Mouse (Mus musculus): ENCODE data around the gene Tnk1. TPM values are rescaled to one million over a fixed set of nuclear protein-coding genes. Genes with fewer than 3 reads are reported as not detected.

Gene Tnk1
- polyA plus RNA-seq, 1 experiment from 2014 or later, result 0.27 TPM

DNA sequence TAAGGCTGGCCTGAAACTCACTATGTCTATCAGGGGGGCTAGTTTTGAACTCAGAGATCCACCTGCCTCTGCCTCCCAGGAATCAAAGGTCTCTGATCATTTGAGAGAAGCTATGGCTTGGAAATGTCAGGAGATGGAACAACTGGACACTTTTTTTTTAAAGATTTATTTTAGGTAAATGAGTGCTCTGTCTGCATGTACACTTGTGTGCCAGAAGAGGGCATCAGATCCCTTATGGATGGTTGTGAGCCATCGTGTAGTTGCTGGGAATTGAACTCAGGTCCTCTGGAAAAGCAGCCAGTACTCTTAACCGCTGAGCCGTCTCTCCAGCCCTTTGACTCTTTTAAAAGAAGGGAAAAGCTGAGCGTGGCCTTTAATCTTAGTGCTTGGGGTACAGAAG is 52.2 kb downstream of the Tnk1 start:
- no peak overlapping the region for H3K9ac ChIP-seq (replicated peaks)
- no peak overlapping the region for H3K4me2 ChIP-seq (replicated peaks)
- H3K27me3 ChIP-seq, result peaks cover 19% of the 10 kb centered on the region
- H3K4me3 ChIP-seq, result no peak overlapping the region
- H3K9me3 ChIP-seq, result no peaks in the 10 kb centered on the region
- no peaks in the 10 kb centered on the region for H3K36me3 ChIP-seq
- WGBS, result 84% methylated on average over 4 of the region's 4 CpGs
- ATAC-seq (replicated peaks), result no peak
- peaks cover 42% of the 10 kb centered on the region for H3K4me1 ChIP-seq
- no peak overlapping the region for H3K27ac ChIP-seq (replicated peaks)

DNA sequence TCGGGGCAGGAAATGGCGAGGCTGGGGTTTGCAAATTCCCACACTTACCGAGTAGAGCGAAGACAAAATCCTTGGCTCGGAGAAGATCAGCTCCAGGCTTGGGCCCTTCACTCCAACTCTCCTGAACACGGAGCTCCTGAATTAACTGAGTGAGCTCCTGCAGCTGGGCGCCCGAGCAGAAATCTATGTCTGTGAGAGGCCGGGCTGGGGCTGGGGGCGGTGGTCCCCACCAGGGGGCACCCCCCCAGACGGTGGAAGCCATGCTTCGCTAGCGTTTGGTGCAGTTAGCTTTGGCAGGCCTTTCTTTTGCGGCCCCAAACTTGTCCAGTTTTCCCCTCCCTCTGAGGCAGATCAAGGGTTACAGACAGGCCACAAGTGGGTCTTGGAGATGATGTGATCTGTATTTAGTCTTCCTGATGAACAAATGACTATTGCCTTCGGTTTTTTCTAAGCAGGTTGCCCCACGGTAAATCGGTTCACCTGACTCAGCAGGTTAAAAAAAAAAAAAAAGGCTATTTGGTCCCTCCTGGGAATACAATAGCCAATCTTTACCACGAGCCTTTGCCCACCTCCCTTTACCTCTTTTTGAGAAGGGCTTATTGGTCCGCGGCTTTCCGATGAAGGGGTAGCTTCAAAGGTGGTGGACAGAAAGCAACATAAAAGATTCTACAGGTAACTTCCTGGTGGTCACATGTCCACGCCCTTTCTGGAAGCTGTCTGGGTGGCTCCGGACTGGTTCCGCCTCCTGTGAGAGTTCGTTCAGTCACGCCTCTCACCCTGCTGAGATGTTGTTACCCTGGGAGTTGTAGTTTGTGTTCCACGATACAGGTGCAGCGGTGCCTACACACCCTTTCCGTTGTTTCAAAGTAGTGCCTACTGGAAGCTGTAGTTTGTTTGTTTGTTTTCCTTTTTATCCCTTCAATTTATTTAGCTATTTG is 53.3 kb downstream of the Tnk1 start, which contains the start of gene Tmem102:
Tmem102 (minus strand) TSS at position 653 of the 938 bp plus-strand sequence.
- H3K27me3 ChIP-seq, result peaks cover 19% of the 10 kb centered on the region
- ATAC-seq (replicated peaks), result no peak
- WGBS, result 4% methylated on average over 29 of the region's 29 CpGs
- no peaks in the 10 kb centered on the region for H3K9me3 ChIP-seq
- H3K4me3 ChIP-seq, result 0 out of 2 replicates have a peak within 1 kb of the TSS, but pooled peaks have one; percentile 68
- peak within 1 kb of the TSS; percentile 98 for H3K4me2 ChIP-seq (replicated peaks)
- H3K27ac ChIP-seq (replicated peaks), result no peak within 1 kb of the TSS
- H3K36me3 ChIP-seq, result no peaks in the 10 kb centered on the region
- peaks cover 46% of the 10 kb centered on the region for H3K4me1 ChIP-seq
- H3K9ac ChIP-seq (replicated peaks), result no peak within 1 kb of the TSS

DNA sequence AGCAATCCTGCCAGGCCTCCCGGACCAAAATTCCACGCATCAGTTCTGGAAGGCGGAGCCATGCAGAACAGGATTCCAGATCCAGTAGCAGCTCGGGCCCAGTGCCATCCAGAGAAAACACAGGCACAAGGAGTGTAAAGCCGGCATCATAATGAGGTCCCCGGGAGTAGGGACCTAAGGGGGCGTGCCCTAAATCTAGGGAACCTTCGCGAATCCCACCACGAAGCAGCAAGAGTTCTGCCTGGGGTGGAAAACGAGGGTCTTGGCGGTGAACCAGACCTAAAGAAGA is 53.9 kb downstream of the Tnk1 start:
- WGBS, result 6% methylated on average over 12 of the region's 12 CpGs
- Histone ChIP-seq H3K4me3 (0 out of 2 replicates have a peak overlapping the region, but pooled peaks have one; percentile 68), H3K27ac (replicated peaks) (no peak overlapping the region), H3K9ac (replicated peaks) (no peak overlapping the region), H3K4me1 (peaks cover 53% of the 10 kb centered on the region), H3K9me3 (no peaks in the 10 kb centered on the region), H3K27me3 (peaks cover 19% of the 10 kb centered on the region), H3K4me2 (replicated peaks) (peak overlapping the region; percentile 98), H3K36me3 (no peaks in the 10 kb centered on the region)
- ATAC-seq (replicated peaks), result no peak

DNA sequence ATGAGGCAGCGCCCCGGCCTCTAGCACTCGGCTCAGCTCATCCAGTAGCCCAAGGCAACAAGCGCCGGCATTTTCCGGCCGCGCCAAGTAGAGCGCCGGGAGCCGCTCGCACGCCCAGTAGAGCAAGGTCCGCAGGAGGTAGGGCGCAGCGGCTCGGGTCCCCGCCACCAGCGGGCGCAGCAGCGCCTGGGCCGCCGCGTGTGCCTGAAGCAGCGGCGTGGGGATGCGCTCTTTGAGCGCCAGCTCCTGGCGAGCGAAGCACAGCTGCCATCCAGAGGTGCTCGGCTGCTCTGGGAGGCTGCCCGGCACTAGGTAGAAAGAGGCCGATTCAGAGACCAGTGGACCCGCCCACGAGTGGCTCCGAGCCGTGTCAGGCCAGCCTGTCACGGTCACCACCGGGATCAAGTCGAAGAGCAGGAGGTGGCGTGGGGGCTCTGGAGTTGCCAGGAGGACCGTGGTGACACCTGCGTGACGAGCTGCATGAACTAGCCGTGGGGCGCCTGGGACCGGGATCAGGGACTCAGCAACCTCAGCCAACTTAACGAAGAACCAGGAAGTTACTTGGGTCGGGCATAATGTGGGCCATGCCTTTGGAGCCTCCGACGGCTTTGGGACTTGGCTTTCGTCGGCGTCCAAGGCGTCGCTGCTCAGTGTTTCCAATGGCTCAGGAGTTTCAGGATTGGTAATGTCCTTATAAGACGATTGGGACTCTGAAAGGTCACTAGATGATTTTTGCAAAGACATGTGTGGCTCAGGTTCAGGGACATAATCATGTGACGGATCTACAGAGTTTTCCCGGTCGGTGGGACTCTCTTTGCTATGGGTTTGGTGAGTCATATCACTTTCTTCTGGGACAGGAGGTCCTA is 54.5 kb downstream of the Tnk1 start:
- Histone ChIP-seq H3K4me2 (replicated peaks) (peak overlapping the region; percentile 98), H3K9ac (replicated peaks) (peak overlapping the region; percentile 76), H3K4me3 (peak overlapping the region; percentile 68), H3K36me3 (no peaks in the 10 kb centered on the region), H3K27me3 (peaks cover 19% of the 10 kb centered on the region), H3K4me1 (peaks cover 59% of the 10 kb centered on the region), H3K9me3 (no peaks in the 10 kb centered on the region), H3K27ac (replicated peaks) (peak overlapping the region; percentile 98; the same call in 1 of the 2 replicates)
- peak; percentile 27; the same call in 1 of the 2 replicates for ATAC-seq (replicated peaks)
- WGBS, result 1% methylated on average over 60 of the region's 60 CpGs

- Histone ChIP-seq H3K36me3 (no peaks in the 10 kb centered on the region), H3K4me2 (replicated peaks) (peak overlapping the region; percentile 98), H3K27me3 (peaks cover 19% of the 10 kb centered on the region), H3K9ac (replicated peaks) (peak overlapping the region; percentile 76), H3K27ac (replicated peaks) (peak overlapping the region; percentile 98), H3K4me1 (peaks cover 62% of the 10 kb centered on the region), H3K9me3 (no peaks in the 10 kb centered on the region), H3K4me3 (peak overlapping the region; percentile 68)
- ATAC-seq (replicated peaks), result peak; percentile 1; the same call in 1 of the 2 replicates
- WGBS, result under 1% methylated on average over 12 of the region's 12 CpGs
Observed at GRCm38 (mm10) chr11:69803328-69803727, 55.2 kb downstream of the Tnk1 start.

- ATAC-seq (replicated peaks), result peak; percentile 18; the same call in 1 of the 2 replicates
- Histone ChIP-seq H3K4me2 (replicated peaks) (peak overlapping the region; percentile 98), H3K27me3 (peaks cover 19% of the 10 kb centered on the region), H3K9ac (replicated peaks) (peak overlapping the region; percentile 76), H3K9me3 (no peaks in the 10 kb centered on the region), H3K27ac (replicated peaks) (peak overlapping the region; percentile 98), H3K36me3 (no peaks in the 10 kb centered on the region), H3K4me3 (peak overlapping the region; percentile 68), H3K4me1 (peaks cover 62% of the 10 kb centered on the region)
- WGBS, result under 1% methylated on average over 33 of the region's 33 CpGs
Observed at GRCm38 (mm10) chr11:69802648-69803105, 55.9 kb downstream of the Tnk1 start.

GRCm38 (mm10) chr11:69801379-69801977 is 57.1 kb downstream of the Tnk1 start, which contains the start of gene Fgf11:
Gene Fgf11 (minus strand): TSS chr11:69801857.
- H3K4me2 ChIP-seq (replicated peaks), result peak within 1 kb of the TSS; percentile 98
- under 1% methylated on average over 33 of the region's 33 CpGs for WGBS
- ATAC-seq (replicated peaks), result no peak
- peak within 1 kb of the TSS; percentile 98 for H3K27ac ChIP-seq (replicated peaks)
- H3K36me3 ChIP-seq, result no peaks in the 10 kb centered on the region
- H3K9me3 ChIP-seq, result no peaks in the 10 kb centered on the region
- H3K4me3 ChIP-seq, result peak within 1 kb of the TSS; percentile 68
- H3K9ac ChIP-seq (replicated peaks), result peak within 1 kb of the TSS; percentile 76
- peaks cover 19% of the 10 kb centered on the region for H3K27me3 ChIP-seq
- peaks cover 62% of the 10 kb centered on the region for H3K4me1 ChIP-seq

Small RNA genes within 50 kb of the gene (microRNA-seq; reads per million reads assigned to microRNA genes)
- gene Mir6924, result not detected

Other genes starting within 250 kb of the Tnk1 start
- gene Shbg, start 240.8 kb downstream of the Tnk1 start, polyA plus RNA-seq (2015; fragmentation: Nextera tagmentation; extraction: Ambion mirVana), result not detected in 2 replicates
- 22.9 and 25.2 TPM in 2 replicates for gene Sat2, start 236.7 kb downstream of the Tnk1 start, polyA plus RNA-seq (2015; fragmentation: Nextera tagmentation; extraction: Ambion mirVana)
- gene Fxr2, start 225.7 kb downstream of the Tnk1 start, polyA plus RNA-seq (2015; fragmentation: Nextera tagmentation; extraction: Ambion mirVana), result 41.0 and 46.1 TPM in 2 replicates
- gene Sox15, start 203.4 kb downstream of the Tnk1 start, polyA plus RNA-seq (2015; fragmentation: Nextera tagmentation; extraction: Ambion mirVana), result not detected in 2 replicates
- gene Mpdu1, start 196.1 kb downstream of the Tnk1 start, polyA plus RNA-seq (2015; fragmentation: Nextera tagmentation; extraction: Ambion mirVana), result 89.1 and 91.0 TPM in 2 replicates
- gene Cd68, start 192.6 kb downstream of the Tnk1 start, polyA plus RNA-seq (2015; fragmentation: Nextera tagmentation; extraction: Ambion mirVana), result 6.7 and 7.7 TPM in 2 replicates
- gene Eif4a1, start 186.3 kb downstream of the Tnk1 start, polyA plus RNA-seq (2015; fragmentation: Nextera tagmentation; extraction: Ambion mirVana), result 547 and 583 TPM in 2 replicates
- 89.2 and 102 TPM in 2 replicates for gene Senp3, start 176.6 kb downstream of the Tnk1 start, polyA plus RNA-seq (2015; fragmentation: Nextera tagmentation; extraction: Ambion mirVana)
- 0.38 TPM in 1 of 2 replicates, not detected in the other for gene Tnfsf13, start 172.9 kb downstream of the Tnk1 start, polyA plus RNA-seq (2015; fragmentation: Nextera tagmentation; extraction: Ambion mirVana)
- 1.6 TPM in 2 replicates for gene Tnfsf12, start 162.9 kb downstream of the Tnk1 start, polyA plus RNA-seq (2015; fragmentation: Nextera tagmentation; extraction: Ambion mirVana)
- 1.0 and 1.1 TPM in 2 replicates for gene Tnfsfm13, start 162.6 kb downstream of the Tnk1 start, polyA plus RNA-seq (2015; fragmentation: Nextera tagmentation; extraction: Ambion mirVana)
- 17.5 and 19.2 TPM in 2 replicates for gene Polr2a, start 100.1 kb downstream of the Tnk1 start, polyA plus RNA-seq (2015; fragmentation: Nextera tagmentation; extraction: Ambion mirVana)
- gene Slc35g3, start 96.8 kb downstream of the Tnk1 start, polyA plus RNA-seq (2015; fragmentation: Nextera tagmentation; extraction: Ambion mirVana), result 0.28 and 0.56 TPM in 2 replicates
- 2.8 and 3.2 TPM in 2 replicates for gene Zbtb4, start 92.8 kb downstream of the Tnk1 start, polyA plus RNA-seq (2015; fragmentation: Nextera tagmentation; extraction: Ambion mirVana)
- gene Chrnb1, start 62.8 kb downstream of the Tnk1 start, polyA plus RNA-seq (2015; fragmentation: Nextera tagmentation; extraction: Ambion mirVana), result 1.2 and 1.4 TPM in 2 replicates
- 6.2 and 6.7 TPM in 2 replicates for gene Fgf11, start 56.9 kb downstream of the Tnk1 start, polyA plus RNA-seq (2015; fragmentation: Nextera tagmentation; extraction: Ambion mirVana)
- 0.61 and 0.98 TPM in 2 replicates for gene Tmem102, start 53.1 kb downstream of the Tnk1 start, polyA plus RNA-seq (2015; fragmentation: Nextera tagmentation; extraction: Ambion mirVana)
- gene Gm39566, start 43.4 kb downstream of the Tnk1 start, polyA plus RNA-seq (2015; fragmentation: Nextera tagmentation; extraction: Ambion mirVana), result not detected in 2 replicates
- not detected in 2 replicates for gene Spem2, start 40.3 kb downstream of the Tnk1 start, polyA plus RNA-seq (2015; fragmentation: Nextera tagmentation; extraction: Ambion mirVana)
- 0.33 and 0.36 TPM in 2 replicates for gene Spem1, start 36.5 kb downstream of the Tnk1 start, polyA plus RNA-seq (2015; fragmentation: Nextera tagmentation; extraction: Ambion mirVana)
- gene Nlgn2, start 20.9 kb downstream of the Tnk1 start, polyA plus RNA-seq (2015; fragmentation: Nextera tagmentation; extraction: Ambion mirVana), result 20.9 and 21.3 TPM in 2 replicates
- 333 and 335 TPM in 2 replicates for gene Tmem256, start 20.2 kb downstream of the Tnk1 start, polyA plus RNA-seq (2015; fragmentation: Nextera tagmentation; extraction: Ambion mirVana)
- 51.0 and 51.2 TPM in 2 replicates for gene Plscr3, start 12.4 kb downstream of the Tnk1 start, polyA plus RNA-seq (2015; fragmentation: Nextera tagmentation; extraction: Ambion mirVana)
- gene Tmem95, start 19.3 kb upstream of the Tnk1 start, polyA plus RNA-seq (2015; fragmentation: Nextera tagmentation; extraction: Ambion mirVana), result not detected in 2 replicates
- 1.2 and 1.3 TPM in 2 replicates for gene Kctd11, start 22.7 kb upstream of the Tnk1 start, polyA plus RNA-seq (2015; fragmentation: Nextera tagmentation; extraction: Ambion mirVana)
- gene Acap1, start 36.8 kb upstream of the Tnk1 start, polyA plus RNA-seq (2015; fragmentation: Nextera tagmentation; extraction: Ambion mirVana), result 0.48 and 0.51 TPM in 2 replicates
- 19.9 and 20.7 TPM in 2 replicates for gene 2810408A11Rik, start 42.3 kb upstream of the Tnk1 start, polyA plus RNA-seq (2015; fragmentation: Nextera tagmentation; extraction: Ambion mirVana)
- 18.5 and 23.0 TPM in 2 replicates for gene Neurl4, start 42.3 kb upstream of the Tnk1 start, polyA plus RNA-seq (2015; fragmentation: Nextera tagmentation; extraction: Ambion mirVana)
- 79.6 and 92.2 TPM in 2 replicates for gene Gps2, start 55.2 kb upstream of the Tnk1 start, polyA plus RNA-seq (2015; fragmentation: Nextera tagmentation; extraction: Ambion mirVana)
- 1,167 and 1,257 TPM in 2 replicates for gene Eif5a, start 63.2 kb upstream of the Tnk1 start, polyA plus RNA-seq (2015; fragmentation: Nextera tagmentation; extraction: Ambion mirVana)
- 5.6 and 5.8 TPM in 2 replicates for gene Ybx2, start 77.1 kb upstream of the Tnk1 start, polyA plus RNA-seq (2015; fragmentation: Nextera tagmentation; extraction: Ambion mirVana)
- 6.4 and 7.5 TPM in 2 replicates for gene Slc2a4, start 89.5 kb upstream of the Tnk1 start, polyA plus RNA-seq (2015; fragmentation: Nextera tagmentation; extraction: Ambion mirVana)
- 0.28 and 0.56 TPM in 2 replicates for gene Cldn7, start 106.0 kb upstream of the Tnk1 start, polyA plus RNA-seq (2015; fragmentation: Nextera tagmentation; extraction: Ambion mirVana)
- 18.4 and 20.8 TPM in 2 replicates for gene Ctdnep1, start 122.4 kb upstream of the Tnk1 start, polyA plus RNA-seq (2015; fragmentation: Nextera tagmentation; extraction: Ambion mirVana)
- 170 and 171 TPM in 2 replicates for gene Elp5, start 123.8 kb upstream of the Tnk1 start, polyA plus RNA-seq (2015; fragmentation: Nextera tagmentation; extraction: Ambion mirVana)
- 610 and 626 TPM in 2 replicates for gene Gabarap, start 132.4 kb upstream of the Tnk1 start, polyA plus RNA-seq (2015; fragmentation: Nextera tagmentation; extraction: Ambion mirVana)
- gene Phf23, start 137.0 kb upstream of the Tnk1 start, polyA plus RNA-seq (2015; fragmentation: Nextera tagmentation; extraction: Ambion mirVana), result 71.5 and 75.6 TPM in 2 replicates
- gene Dvl2, start 141.9 kb upstream of the Tnk1 start, polyA plus RNA-seq (2015; fragmentation: Nextera tagmentation; extraction: Ambion mirVana), result 35.3 and 37.5 TPM in 2 replicates
- 57.0 and 60.7 TPM in 2 replicates for gene Acadvl, start 156.7 kb upstream of the Tnk1 start, polyA plus RNA-seq (2015; fragmentation: Nextera tagmentation; extraction: Ambion mirVana)
- 27.8 and 29.8 TPM in 2 replicates for gene Dlg4, start 158.2 kb upstream of the Tnk1 start, polyA plus RNA-seq (2015; fragmentation: Nextera tagmentation; extraction: Ambion mirVana)
- 1.8 and 2.0 TPM in 2 replicates for gene Asgr1, start 195.4 kb upstream of the Tnk1 start, polyA plus RNA-seq (2015; fragmentation: Nextera tagmentation; extraction: Ambion mirVana)
- not detected in 2 replicates for gene Asgr2, start 233.9 kb upstream of the Tnk1 start, polyA plus RNA-seq (2015; fragmentation: Nextera tagmentation; extraction: Ambion mirVana)